Mouse (Mus musculus) embryonic facial prominence, embryonic 13.5 days (tissue): ENCODE measurements at regions not wholly inside any gene's neighbourhood (a gene's known extent, or its start where the extent isn't known, plus 50 kb on each side); places are given as distances from the start of the nearest gene placed in this dataset.

Source experiments
- ATAC-seq: fragments of 200-750 bp; cut with Nextera tagmentation; 2 replicates; pipeline ENCODE4 v1.8.0; 2017; ENCODE audit warnings: low read depth; ENCODE audit not compliant: insufficient number of reproducible peaks, insufficient read depth, low FRiP score, low TSS enrichment
- H3K27ac ChIP-seq: fragments of 300-500 bp; sonication (generic); 2 replicates; pipeline ENCODE4 v1.5.1; 2015; ENCODE audit warnings: moderate library complexity, mild to moderate bottlenecking, inconsistent platforms
- H3K27me3 ChIP-seq: fragments of 300-500 bp; sonication (generic); 2 replicates; pipeline ENCODE4 v1.6.1; 2015; ENCODE audit warnings: mild to moderate bottlenecking, inconsistent platforms
- H3K36me3 ChIP-seq: fragments of 300-500 bp; sonication (generic); 2 replicates; pipeline ENCODE4 v1.6.1; 2015; ENCODE audit warnings: mild to moderate bottlenecking, inconsistent platforms
- H3K4me1 ChIP-seq: fragments of 300-500 bp; sonication (generic); 2 replicates; pipeline ENCODE4 v1.6.1; 2015; ENCODE audit warnings: inconsistent platforms
- H3K4me2 ChIP-seq: fragments of 300-500 bp; sonication (generic); 2 replicates; pipeline ENCODE4 v1.6.1; 2015; ENCODE audit warnings: moderate library complexity, mild to moderate bottlenecking, inconsistent platforms
- H3K4me3 ChIP-seq: fragments of 300-500 bp; sonication (generic); 2 replicates; pipeline ENCODE4 v1.5.1; 2015; ENCODE audit warnings: mild to moderate bottlenecking, inconsistent platforms
- H3K9ac ChIP-seq: fragments of 300-500 bp; sonication (generic); 2 replicates; pipeline ENCODE4 v1.6.1; 2015; ENCODE audit warnings: mild to moderate bottlenecking, inconsistent platforms
- H3K9me3 ChIP-seq: fragments of 300-500 bp; sonication (generic); 2 replicates; pipeline ENCODE4 v1.6.1; 2016; ENCODE audit warnings: inconsistent platforms
- WGBS: fragments of 180-500 bp; shearing (Covaris S2); methylation state at CpG from one replicate; pipeline ENCODE4 v1.1.7; 2015; ENCODE audit warnings: mixed read lengths; 5-methylcytosine and 5-hydroxymethylcytosine counted together

DNA sequence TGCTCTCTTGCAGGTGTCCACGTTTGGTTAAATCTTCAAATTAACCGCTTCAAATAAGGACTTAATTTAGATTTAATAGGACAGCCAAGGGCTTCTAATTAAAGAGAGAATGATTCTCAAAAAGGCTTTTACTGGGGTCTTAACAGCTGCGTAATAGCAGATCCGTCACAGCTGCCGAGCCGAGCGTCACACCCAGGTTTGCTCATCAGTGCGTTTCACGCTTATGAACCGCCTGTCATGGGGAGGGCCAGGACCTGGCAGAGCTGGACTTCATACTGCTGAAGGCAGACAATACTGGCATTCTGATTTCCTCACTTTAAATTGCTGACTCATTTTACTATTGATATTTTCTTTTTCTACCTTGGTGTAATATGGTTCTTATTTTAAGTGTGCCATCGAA is 221.2 kb downstream of the Irx2 start:
- H3K4me1 ChIP-seq = no peaks in the 10 kb centered on the region
- H3K4me2 ChIP-seq = no peak overlapping the region
- H3K9ac ChIP-seq = no peak overlapping the region
- H3K36me3 ChIP-seq = no peaks in the 10 kb centered on the region
- no peaks in the 10 kb centered on the region for H3K27me3 ChIP-seq
- WGBS = 62% methylated on average over 11 of the region's 11 CpGs
- no peak overlapping the region for H3K4me3 ChIP-seq
- H3K9me3 ChIP-seq = no peaks in the 10 kb centered on the region
- no peak overlapping the region for H3K27ac ChIP-seq
- no peak for ATAC-seq

GRCm38 (mm10) chr13:72852896-72853295 is 224.3 kb downstream of the Irx2 start:
- 70% methylated on average over 4 of the region's 4 CpGs for WGBS
- no peak overlapping the region for H3K9ac ChIP-seq
- no peak overlapping the region for H3K27ac ChIP-seq
- H3K36me3 ChIP-seq = no peaks in the 10 kb centered on the region
- no peak overlapping the region for H3K4me3 ChIP-seq
- no peaks in the 10 kb centered on the region for H3K27me3 ChIP-seq
- H3K4me1 ChIP-seq = no peaks in the 10 kb centered on the region
- H3K9me3 ChIP-seq = no peaks in the 10 kb centered on the region
- ATAC-seq = no peak
- H3K4me2 ChIP-seq = no peak overlapping the region

DNA sequence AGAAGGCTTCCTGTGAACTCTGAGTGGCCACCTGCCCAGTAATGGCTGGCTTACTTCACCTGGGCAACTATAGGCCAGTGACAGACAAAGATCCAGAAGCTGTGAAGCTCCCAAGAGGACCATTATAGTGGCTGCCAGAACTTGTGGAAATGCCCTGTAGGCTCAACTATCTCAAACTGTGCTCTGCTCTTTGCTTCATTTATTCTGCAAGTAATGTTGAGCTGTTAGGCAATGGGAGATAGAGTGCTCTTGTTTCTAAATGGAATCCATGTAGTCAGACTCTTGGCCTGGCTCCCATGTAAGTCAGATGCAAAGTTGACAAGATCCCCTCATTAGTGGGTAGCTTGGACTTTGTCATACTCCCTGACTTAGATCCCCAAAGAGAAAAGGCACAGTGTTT is 247.3 kb downstream of the Irx2 start:
- Histone ChIP-seq H3K27ac (no peak overlapping the region), H3K9me3 (no peaks in the 10 kb centered on the region), H3K4me1 (no peaks in the 10 kb centered on the region), H3K27me3 (no peaks in the 10 kb centered on the region), H3K4me2 (no peak overlapping the region), H3K9ac (no peak overlapping the region), H3K4me3 (no peak overlapping the region), H3K36me3 (no peaks in the 10 kb centered on the region)
- no peak for ATAC-seq

- H3K36me3 ChIP-seq = no peaks in the 10 kb centered on the region
- peaks cover 17% of the 10 kb centered on the region for H3K27me3 ChIP-seq
- no peak for ATAC-seq
- no peak overlapping the region for H3K4me2 ChIP-seq
- no peak overlapping the region for H3K4me3 ChIP-seq
- no peaks in the 10 kb centered on the region for H3K9me3 ChIP-seq
- H3K27ac ChIP-seq = no peak overlapping the region
- WGBS = 82% methylated on average over 11 of the region's 11 CpGs
- H3K4me1 ChIP-seq = no peaks in the 10 kb centered on the region
- no peak overlapping the region for H3K9ac ChIP-seq
Measured at GRCm38 (mm10) chr13:72894982-72895381, 266.4 kb downstream of the Irx2 start.

- Histone ChIP-seq H3K27me3 (peaks cover 12% of the 10 kb centered on the region), H3K4me2 (no peak overlapping the region), H3K9ac (no peak overlapping the region), H3K27ac (no peak overlapping the region), H3K4me3 (no peak overlapping the region), H3K4me1 (no peaks in the 10 kb centered on the region), H3K36me3 (no peaks in the 10 kb centered on the region), H3K9me3 (no peaks in the 10 kb centered on the region)
- WGBS = 29% methylated on average over 2 of the region's 2 CpGs
- ATAC-seq = no peak
Measured at GRCm38 (mm10) chr13:72902576-72902975, 274.0 kb downstream of the Irx2 start.

DNA sequence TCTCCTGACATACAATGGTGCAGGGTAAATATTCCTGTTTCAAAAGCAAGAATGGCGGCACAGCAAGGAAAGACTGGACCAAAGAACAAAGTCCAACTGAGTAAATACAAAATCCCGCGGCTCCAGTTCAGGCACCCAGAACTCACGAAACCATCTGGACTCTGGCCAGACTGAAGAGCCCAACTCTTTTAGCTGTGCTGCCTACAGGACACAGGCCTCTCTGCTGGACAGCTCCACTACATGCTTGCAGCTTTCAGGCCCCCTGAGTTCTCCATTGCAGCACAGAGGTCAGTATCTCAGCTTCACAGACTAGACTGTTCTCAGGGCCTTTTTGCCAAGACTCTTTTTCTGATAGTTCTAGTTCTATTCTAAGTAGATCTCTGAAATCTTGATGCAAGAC is 290.3 kb downstream of the Irx2 start:
- Histone ChIP-seq H3K4me3 (no peak overlapping the region), H3K4me2 (no peak overlapping the region), H3K4me1 (peaks cover 6% of the 10 kb centered on the region; the same call in 1 of the 2 replicates), H3K9ac (no peak overlapping the region), H3K27me3 (no peaks in the 10 kb centered on the region), H3K36me3 (no peaks in the 10 kb centered on the region), H3K27ac (no peak overlapping the region), H3K9me3 (no peaks in the 10 kb centered on the region)
- no peak for ATAC-seq
- 74% methylated on average over 4 of the region's 4 CpGs for WGBS

DNA sequence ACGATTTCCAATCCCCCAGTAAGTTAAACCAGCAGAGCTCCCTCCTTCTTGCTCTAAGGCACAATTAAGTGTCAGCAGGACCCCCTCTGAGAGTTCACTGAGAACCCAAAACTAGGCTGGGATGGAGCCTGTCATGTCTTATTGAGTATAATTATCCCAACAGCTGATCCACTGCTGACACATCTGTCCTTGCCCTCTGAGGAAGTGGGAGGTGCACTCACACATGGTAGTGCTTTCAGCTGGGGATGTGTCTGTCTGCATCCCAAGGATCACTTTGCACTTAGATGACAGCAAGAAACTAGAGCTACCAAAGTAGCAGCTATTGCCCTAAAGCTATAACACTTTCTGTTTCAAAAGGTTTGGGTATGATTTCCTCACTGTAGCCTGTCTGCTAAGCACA is 291.7 kb downstream of the Irx2 start:
- Histone ChIP-seq H3K9me3 (no peaks in the 10 kb centered on the region), H3K4me1 (peaks cover 6% of the 10 kb centered on the region; the same call in 1 of the 2 replicates), H3K9ac (no peak overlapping the region), H3K27me3 (no peaks in the 10 kb centered on the region), H3K36me3 (no peaks in the 10 kb centered on the region), H3K27ac (no peak overlapping the region), H3K4me3 (no peak overlapping the region), H3K4me2 (no peak overlapping the region)
- WGBS = 6% methylated on average over 1 of the region's 1 CpGs
- ATAC-seq = no peak

DNA sequence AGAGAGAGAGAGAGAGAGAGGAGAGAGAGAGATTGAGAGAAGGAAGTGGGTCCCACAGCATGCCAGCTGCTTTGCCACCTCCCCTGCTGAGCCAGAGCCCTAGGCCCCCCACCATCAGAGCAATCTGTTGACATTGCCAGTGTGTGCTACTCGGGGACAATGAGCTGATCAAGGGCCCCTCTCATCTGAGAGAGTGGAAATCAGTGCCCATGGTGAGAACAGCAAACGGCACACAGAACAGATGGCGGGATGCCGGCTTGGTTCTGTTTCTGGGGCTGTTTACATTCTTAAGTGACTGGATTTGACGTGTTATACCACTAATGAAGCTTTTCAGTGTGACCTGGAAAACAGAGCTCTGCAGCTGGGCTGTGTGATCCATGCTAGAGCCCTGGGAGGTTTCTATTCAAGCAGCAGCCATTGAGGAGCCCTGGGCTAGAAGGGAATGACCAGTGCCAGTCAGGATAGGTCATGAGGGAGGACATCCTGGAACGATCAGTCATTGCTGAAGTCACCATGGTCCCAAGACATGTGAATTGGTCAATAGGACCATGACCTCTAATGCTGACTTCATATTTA is 296.0 kb downstream of the Irx2 start:
- Histone ChIP-seq H3K9ac (no peak overlapping the region), H3K27ac (no peak overlapping the region), H3K9me3 (peaks cover 3% of the 10 kb centered on the region; the same call in 1 of the 2 replicates), H3K4me3 (no peak overlapping the region), H3K36me3 (no peaks in the 10 kb centered on the region), H3K4me1 (peaks cover 6% of the 10 kb centered on the region; the same call in 1 of the 2 replicates), H3K27me3 (no peaks in the 10 kb centered on the region), H3K4me2 (no peak overlapping the region)
- WGBS = 47% methylated on average over 6 of the region's 6 CpGs
- no peak for ATAC-seq

GRCm38 (mm10) chr13:72937246-72937645 is 308.6 kb downstream of the Irx2 start:
- Histone ChIP-seq H3K27ac (no peak overlapping the region), H3K4me3 (no peak overlapping the region), H3K9me3 (no peaks in the 10 kb centered on the region), H3K9ac (no peak overlapping the region), H3K4me1 (no peaks in the 10 kb centered on the region), H3K27me3 (peaks cover 4% of the 10 kb centered on the region; the same call in 1 of the 2 replicates), H3K4me2 (no peak overlapping the region), H3K36me3 (no peaks in the 10 kb centered on the region)
- no peak for ATAC-seq
- WGBS = 84% methylated on average over 4 of the region's 4 CpGs

GRCm38 (mm10) chr13:72938156-72938874 is 309.7 kb downstream of the Irx2 start:
- no peaks in the 10 kb centered on the region for H3K4me1 ChIP-seq
- H3K27me3 ChIP-seq = peaks cover 4% of the 10 kb centered on the region; the same call in 1 of the 2 replicates
- H3K36me3 ChIP-seq = no peaks in the 10 kb centered on the region
- no peak overlapping the region for H3K4me2 ChIP-seq
- H3K9me3 ChIP-seq = no peaks in the 10 kb centered on the region
- no peak overlapping the region for H3K4me3 ChIP-seq
- no peak for ATAC-seq
- no peak overlapping the region for H3K9ac ChIP-seq
- WGBS = 60% methylated on average over 13 of the region's 13 CpGs
- no peak overlapping the region for H3K27ac ChIP-seq

DNA sequence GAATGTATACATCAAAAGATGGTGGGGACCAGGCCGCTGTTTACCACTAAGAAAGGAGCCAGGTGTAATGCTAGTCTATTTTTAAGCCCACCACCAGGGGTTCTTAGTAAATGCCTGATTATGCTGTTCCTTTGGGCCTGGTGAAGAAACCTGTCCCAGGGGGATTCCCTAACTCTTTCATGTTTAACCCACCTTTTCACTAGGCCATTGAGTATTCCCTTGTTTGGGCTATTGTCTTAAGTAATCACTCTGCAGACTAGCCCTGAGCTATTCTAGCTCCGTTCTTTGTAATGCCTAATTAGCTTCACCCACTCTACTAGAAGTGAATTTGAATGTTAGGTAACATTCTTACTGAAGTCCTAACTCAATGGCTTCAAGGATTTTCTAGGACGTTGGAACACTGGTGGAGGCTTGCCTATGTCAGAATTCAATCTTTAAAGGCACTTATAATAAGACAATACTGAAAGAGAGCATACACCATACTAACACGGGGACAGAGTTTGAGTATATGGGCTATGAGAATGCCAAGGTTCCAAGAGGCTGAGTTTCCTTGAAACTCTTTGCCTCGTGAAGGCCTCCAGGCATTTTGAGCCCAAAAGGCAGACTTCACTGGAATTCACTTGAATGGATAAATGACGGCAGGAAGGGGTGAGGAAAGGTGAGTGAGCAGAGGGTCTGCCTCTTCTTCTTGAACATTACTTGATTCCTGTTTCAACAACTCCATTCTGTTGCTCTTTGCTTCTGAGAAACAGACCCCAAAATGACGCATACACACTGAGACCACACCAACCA is 312.7 kb upstream of the Irx4 start:
- WGBS = 43% methylated on average over 7 of the region's 7 CpGs
- no peaks in the 10 kb centered on the region for H3K9me3 ChIP-seq
- no peaks in the 10 kb centered on the region for H3K4me1 ChIP-seq
- H3K36me3 ChIP-seq = no peaks in the 10 kb centered on the region
- no peak overlapping the region for H3K27ac ChIP-seq
- no peak overlapping the region for H3K4me2 ChIP-seq
- no peak for ATAC-seq
- H3K9ac ChIP-seq = no peak overlapping the region
- no peaks in the 10 kb centered on the region for H3K27me3 ChIP-seq
- H3K4me3 ChIP-seq = no peak overlapping the region
